Mouse (Mus musculus): ENCODE results near the gene Bpifc. TPM values are rescaled to one million over a fixed set of nuclear protein-coding genes. Genes with fewer than 3 reads are reported as not detected.
"Not testable (repeated sequence)": the region's sequence is repeated elsewhere in the genome, so short reads cannot be mapped to it uniquely, and the experiment has no call there.

Gene Bpifc
- total and polyA plus RNA-seq, 2 experiments from 2014 or later: 0.15 to 0.33 TPM

DNA sequence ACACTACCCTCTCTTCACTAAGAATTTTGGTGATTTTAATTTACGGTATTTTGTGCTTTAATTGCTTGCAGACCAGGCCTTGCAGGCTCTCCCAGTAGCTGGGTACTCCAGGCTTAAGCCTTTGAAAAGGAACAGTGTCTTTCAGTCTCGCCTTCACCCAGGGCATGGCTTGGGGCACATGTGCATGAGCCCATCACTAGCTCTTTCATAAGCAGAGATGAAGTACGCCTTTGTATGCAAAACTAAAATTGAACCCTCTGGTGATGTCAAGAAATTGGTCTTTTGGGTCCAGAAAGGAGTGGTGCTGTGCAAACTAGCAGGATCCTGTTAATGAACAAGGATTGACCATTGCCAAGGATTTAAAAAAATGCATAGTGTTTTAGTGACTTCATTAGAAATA lies 20.8 kb upstream of the Bpifc start:
- Histone ChIP-seq H3K36me3 (ENCODE audit: insufficient read depth, low read length) (no peaks in the 10 kb centered on the region; the same call in 1 of the 2 replicates), H3K27me3 (ENCODE audit: insufficient read depth, low read length) (no peaks in the 10 kb centered on the region), H3K4me1 (ENCODE audit: insufficient read depth, low read length) (no peaks in the 10 kb centered on the region), H3K4me3 (ENCODE audit: low read depth, low read length) (no peak overlapping the region), H3K4me2 (ENCODE audit: low read depth, low read length, poor library complexity, severe bottlenecking) (no peak overlapping the region), H3K9ac (replicated peaks; ENCODE audit: low read length, poor library complexity, severe bottlenecking) (no peak overlapping the region), H3K27ac (ENCODE audit: low read depth, low read length) (no peak overlapping the region), H3K9me3 (ENCODE audit: low read length) (no peaks in the 10 kb centered on the region)
- no peak for TF ChIP-seq CTCF (IDR thresholded peaks at IDR 0.05)
- WGBS: 79% methylated on average over 3 of the region's 3 CpGs
- ATAC-seq (ENCODE audit: low FRiP score) (no peak), DNase-seq (ENCODE audit: low spot score) (peak; percentile 27)

DNA sequence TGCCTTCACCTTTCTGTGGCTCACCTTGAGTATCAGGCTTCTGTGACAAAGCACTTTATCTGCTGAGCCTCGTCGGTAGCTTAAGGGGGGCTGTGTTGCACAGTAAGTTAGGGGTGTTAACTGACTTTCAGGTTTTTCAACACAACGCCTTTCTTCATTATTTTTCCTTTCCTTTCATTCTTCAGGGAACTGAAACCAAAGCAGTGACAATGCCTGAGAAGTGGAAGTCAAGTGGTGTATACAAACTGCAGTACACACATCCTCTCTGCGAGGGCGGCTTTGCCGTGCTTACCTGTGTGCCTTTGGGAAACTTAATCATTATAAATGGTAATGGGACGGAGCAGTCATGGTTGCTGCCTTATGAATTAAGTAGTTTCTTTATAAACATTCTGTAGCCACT lies 19.0 kb upstream of the Bpifc start:
- H3K4me3 ChIP-seq (ENCODE audit: low read depth, low read length): no peak overlapping the region
- 91% methylated on average over 7 of the region's 7 CpGs for WGBS
- DNase-seq (ENCODE audit: low spot score): no peak
- no peaks in the 10 kb centered on the region; the same call in 1 of the 2 replicates for H3K36me3 ChIP-seq (ENCODE audit: insufficient read depth, low read length)
- H3K4me2 ChIP-seq (ENCODE audit: low read depth, low read length, poor library complexity, severe bottlenecking): no peak overlapping the region
- ATAC-seq (ENCODE audit: low FRiP score): no peak
- no peaks in the 10 kb centered on the region for H3K27me3 ChIP-seq (ENCODE audit: insufficient read depth, low read length)
- H3K9me3 ChIP-seq (ENCODE audit: low read length): no peaks in the 10 kb centered on the region
- H3K9ac ChIP-seq (replicated peaks; ENCODE audit: low read length, poor library complexity, severe bottlenecking): no peak overlapping the region
- no peaks in the 10 kb centered on the region for H3K4me1 ChIP-seq (ENCODE audit: insufficient read depth, low read length)
- no peak overlapping the region for H3K27ac ChIP-seq (ENCODE audit: low read depth, low read length)
- no peak for TF ChIP-seq CTCF (IDR thresholded peaks at IDR 0.05)

DNA sequence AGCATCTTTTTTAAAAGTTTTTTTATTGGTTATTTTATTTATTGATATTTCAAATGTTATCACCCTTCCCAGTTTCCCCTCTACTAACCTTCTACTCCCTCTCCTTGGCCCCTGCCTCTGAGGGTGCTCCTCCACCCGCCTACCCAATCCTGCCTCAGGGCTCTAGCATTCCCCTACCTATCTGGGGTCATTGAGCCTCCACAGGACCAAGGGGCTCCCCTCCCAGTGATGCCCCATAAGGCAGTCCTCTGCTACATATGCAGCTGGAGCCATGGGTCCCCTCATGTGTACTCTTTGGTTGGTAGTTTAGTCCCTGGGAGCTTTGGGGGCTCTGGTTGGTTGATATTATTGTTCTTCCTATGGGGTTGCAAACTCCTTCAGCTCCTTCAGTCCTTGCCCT lies 15.1 kb upstream of the Bpifc start:
- not testable (repeated sequence) for H3K27ac ChIP-seq (ENCODE audit: low read depth, low read length); H3K4me2 ChIP-seq (ENCODE audit: low read depth, low read length, poor library complexity, severe bottlenecking); H3K9me3 ChIP-seq (ENCODE audit: low read length); ATAC-seq (ENCODE audit: low FRiP score); H3K4me1 ChIP-seq (ENCODE audit: insufficient read depth, low read length); H3K9ac ChIP-seq (replicated peaks; ENCODE audit: low read length, poor library complexity, severe bottlenecking); H3K27me3 ChIP-seq (ENCODE audit: insufficient read depth, low read length); H3K4me3 ChIP-seq (ENCODE audit: low read depth, low read length); H3K36me3 ChIP-seq (ENCODE audit: insufficient read depth, low read length); DNase-seq (ENCODE audit: low spot score)
- 80% methylated on average over 1 of the region's 1 CpGs for WGBS

DNA sequence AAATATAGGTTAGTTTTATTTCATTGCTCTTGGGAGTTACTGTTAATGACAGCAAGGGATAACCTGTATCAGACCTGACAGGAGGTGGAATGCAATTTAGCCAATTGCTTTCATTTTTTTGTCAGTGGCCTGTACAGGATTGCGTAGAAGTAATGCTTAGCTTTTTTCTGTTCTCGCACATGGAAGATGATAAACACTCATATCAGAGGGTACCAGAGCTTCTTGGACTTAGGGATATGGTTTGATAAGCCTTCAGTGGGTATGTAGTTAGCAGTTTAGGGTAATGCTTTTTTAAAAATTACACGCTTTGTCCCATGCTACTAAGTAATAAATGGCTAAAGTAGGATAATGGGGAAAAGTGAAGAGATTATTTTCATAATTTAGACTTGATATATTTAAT lies 14.7 kb upstream of the Bpifc start:
- Histone ChIP-seq H3K4me2 (ENCODE audit: low read depth, low read length, poor library complexity, severe bottlenecking) (no peak overlapping the region), H3K27me3 (ENCODE audit: insufficient read depth, low read length) (no peaks in the 10 kb centered on the region), H3K27ac (ENCODE audit: low read depth, low read length) (no peak overlapping the region), H3K9me3 (ENCODE audit: low read length) (no peaks in the 10 kb centered on the region), H3K36me3 (ENCODE audit: insufficient read depth, low read length) (no peaks in the 10 kb centered on the region; the same call in 1 of the 2 replicates), H3K4me1 (ENCODE audit: insufficient read depth, low read length) (no peaks in the 10 kb centered on the region), H3K9ac (replicated peaks; ENCODE audit: low read length, poor library complexity, severe bottlenecking) (no peak overlapping the region), H3K4me3 (ENCODE audit: low read depth, low read length) (no peak overlapping the region)
- DNase-seq (ENCODE audit: low spot score): no peak
- ATAC-seq (ENCODE audit: low FRiP score): no peak
- WGBS: 84% methylated on average over 3 of the region's 3 CpGs
- TF ChIP-seq CTCF (IDR thresholded peaks at IDR 0.05): no peak

DNA sequence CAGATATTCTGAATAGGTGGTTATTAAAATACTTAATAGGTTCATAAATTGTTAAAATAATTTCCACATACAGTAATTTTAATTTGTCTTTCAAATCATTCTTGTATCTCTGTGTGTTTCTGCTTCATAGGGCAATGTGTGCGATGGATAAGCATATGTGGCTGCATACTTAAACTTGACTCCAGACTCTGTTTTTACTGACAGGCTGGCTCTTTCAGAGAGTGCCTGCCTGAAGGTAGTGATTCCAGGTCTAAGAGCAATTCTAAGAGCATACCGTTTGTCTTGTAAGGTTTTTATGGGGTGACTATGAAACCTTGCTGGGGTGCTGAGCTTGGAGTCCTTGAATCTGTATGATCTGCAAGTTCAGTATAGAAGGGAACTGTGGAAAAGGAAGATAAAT lies 14.2 kb upstream of the Bpifc start:
- no peaks in the 10 kb centered on the region for H3K4me1 ChIP-seq (ENCODE audit: insufficient read depth, low read length)
- no peaks in the 10 kb centered on the region for H3K9me3 ChIP-seq (ENCODE audit: low read length)
- WGBS: 86% methylated on average over 2 of the region's 2 CpGs
- no peak overlapping the region for H3K4me3 ChIP-seq (ENCODE audit: low read depth, low read length)
- H3K4me2 ChIP-seq (ENCODE audit: low read depth, low read length, poor library complexity, severe bottlenecking): no peak overlapping the region
- TF ChIP-seq CTCF (IDR thresholded peaks at IDR 0.05): no peak
- no peak for DNase-seq (ENCODE audit: low spot score)
- H3K36me3 ChIP-seq (ENCODE audit: insufficient read depth, low read length): no peaks in the 10 kb centered on the region; the same call in 1 of the 2 replicates
- H3K9ac ChIP-seq (replicated peaks; ENCODE audit: low read length, poor library complexity, severe bottlenecking): no peak overlapping the region
- ATAC-seq (ENCODE audit: low FRiP score): no peak
- H3K27me3 ChIP-seq (ENCODE audit: insufficient read depth, low read length): no peaks in the 10 kb centered on the region
- H3K27ac ChIP-seq (ENCODE audit: low read depth, low read length): no peak overlapping the region

DNA sequence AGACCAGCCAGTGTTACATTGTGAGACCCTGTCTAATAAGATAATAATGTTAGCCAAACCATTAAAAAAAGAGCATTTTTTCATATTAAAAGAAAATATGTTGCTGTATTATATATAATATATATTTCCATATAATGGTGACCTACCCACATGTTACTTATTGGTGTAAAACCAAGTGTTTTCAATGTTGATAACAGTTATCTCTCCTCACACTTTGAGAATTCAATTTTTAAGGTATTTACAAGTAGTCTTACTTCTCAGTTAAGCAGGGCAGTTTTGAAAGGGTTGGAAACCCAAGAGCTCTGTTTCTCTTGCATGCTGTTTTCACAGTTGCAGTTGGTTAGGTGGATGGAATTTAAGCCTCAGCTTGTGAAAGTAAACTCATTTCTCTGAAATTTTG lies 11.5 kb upstream of the Bpifc start:
- no peak overlapping the region for H3K4me3 ChIP-seq (ENCODE audit: low read depth, low read length)
- no peak for ATAC-seq (ENCODE audit: low FRiP score)
- H3K4me2 ChIP-seq (ENCODE audit: low read depth, low read length, poor library complexity, severe bottlenecking): no peak overlapping the region

More for the DNA sequence above, 11.5 kb upstream of the Bpifc start:
- TF ChIP-seq CTCF (IDR thresholded peaks at IDR 0.05): no peak
- no peak overlapping the region for H3K27ac ChIP-seq (ENCODE audit: low read depth, low read length)
- no peak for DNase-seq (ENCODE audit: low spot score)
- H3K4me1 ChIP-seq (ENCODE audit: insufficient read depth, low read length): no peaks in the 10 kb centered on the region
- no peaks in the 10 kb centered on the region for H3K36me3 ChIP-seq (ENCODE audit: insufficient read depth, low read length)
- no peak overlapping the region for H3K9ac ChIP-seq (replicated peaks; ENCODE audit: low read length, poor library complexity, severe bottlenecking)
- no peaks in the 10 kb centered on the region for H3K9me3 ChIP-seq (ENCODE audit: low read length)
- no peaks in the 10 kb centered on the region for H3K27me3 ChIP-seq (ENCODE audit: insufficient read depth, low read length)

All from midbrain, postnatal 0 days (tissue).